Mouse (Mus musculus) frontal cortex, postnatal 14 days (tissue): Measurements from ENCODE around the gene Mocs3.

Source experiments
- DNase-seq, 2 experiments: peaks; one replicate each; pipeline ENCODE4 v3.0.0; 2022; ENCODE audit warnings: low spot score in 2 of 2

Gene Mocs3

DNA sequence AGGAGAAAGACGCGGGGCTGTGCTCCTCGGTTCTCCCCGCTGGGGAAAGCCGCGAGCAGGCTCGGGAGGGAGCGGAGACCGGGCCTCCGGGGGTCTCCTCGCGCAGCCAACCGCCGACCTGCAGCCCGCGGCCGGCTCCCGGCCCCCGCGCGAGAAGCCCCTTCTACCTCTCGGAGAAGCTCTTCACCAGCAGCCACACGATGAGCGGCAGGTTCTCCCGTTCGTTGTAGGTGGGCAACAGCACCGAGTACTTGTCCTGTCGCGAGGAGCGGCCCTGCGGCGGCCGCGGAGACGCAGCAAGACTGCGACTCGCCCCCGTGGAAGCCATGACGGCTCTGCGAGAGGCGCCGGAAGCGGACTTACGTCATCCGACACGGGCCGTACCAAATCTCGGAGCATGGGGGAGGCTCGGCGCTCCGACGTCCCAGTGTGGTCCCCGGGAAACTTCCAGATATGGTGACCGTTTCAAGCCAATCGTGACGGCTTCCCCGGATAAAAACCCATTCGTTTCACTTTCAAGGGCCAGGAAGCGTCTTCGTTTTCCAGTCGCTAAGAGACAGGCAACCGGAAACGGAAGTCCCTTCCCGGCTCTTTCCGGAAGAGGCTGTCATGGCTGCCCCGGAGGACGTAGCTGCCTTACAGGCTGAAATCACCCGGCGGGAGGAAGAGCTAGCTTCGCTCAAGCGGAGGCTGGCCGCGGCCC lies at the start of gene Mocs3, which contains the start of the genes Gm20716 and Dpm1:
TSS of gene Mocs3 (plus strand) at position 597 of the 703 bp plus-strand sequence.
TSS of gene Gm20716 (minus strand) at position 339 of the 703 bp plus-strand sequence.
TSS of gene Dpm1 (minus strand) at position 566 of the 703 bp plus-strand sequence.
- DNase-seq: peak; percentile 84 to 87

DNA sequence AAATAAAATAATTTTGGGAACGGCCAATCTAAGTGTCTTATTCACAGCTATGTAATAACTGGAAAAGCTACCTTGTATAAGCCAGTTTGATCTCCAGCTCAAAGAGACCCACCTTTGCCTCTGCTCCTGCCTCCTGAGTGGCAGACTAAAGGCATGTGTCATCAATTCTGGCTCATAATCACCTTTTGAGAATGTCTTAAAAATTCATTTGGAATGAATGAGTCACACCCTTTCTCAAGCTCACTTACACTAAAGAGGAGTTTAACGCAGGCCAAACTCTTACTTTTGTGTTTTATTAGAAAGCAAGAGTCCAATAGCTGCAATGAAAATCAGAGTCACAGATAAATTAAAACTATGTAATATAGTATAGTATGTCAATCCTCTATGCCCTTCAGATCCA lies 38.6 kb upstream of the Mocs3 start:
- DNase-seq: no peak

DNA sequence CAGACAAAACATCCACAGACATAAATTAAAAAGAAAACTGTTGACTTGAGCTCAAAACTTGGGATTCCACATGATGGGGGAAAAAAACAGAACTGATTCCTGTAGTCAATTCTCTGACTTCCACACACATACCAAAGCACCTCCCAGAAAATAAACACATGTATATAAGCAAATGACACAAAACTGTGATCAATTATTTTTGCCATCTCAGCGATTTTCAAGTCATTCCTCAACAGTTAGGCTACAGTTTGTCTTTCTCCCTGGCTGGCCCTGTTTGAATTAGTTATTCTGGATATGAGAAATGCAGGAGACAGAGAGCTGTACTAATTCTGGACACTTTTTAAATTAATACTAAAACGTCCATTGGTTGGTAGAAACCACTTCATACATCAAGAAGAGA lies 36.7 kb upstream of the Mocs3 start:
- no peak for DNase-seq

DNA sequence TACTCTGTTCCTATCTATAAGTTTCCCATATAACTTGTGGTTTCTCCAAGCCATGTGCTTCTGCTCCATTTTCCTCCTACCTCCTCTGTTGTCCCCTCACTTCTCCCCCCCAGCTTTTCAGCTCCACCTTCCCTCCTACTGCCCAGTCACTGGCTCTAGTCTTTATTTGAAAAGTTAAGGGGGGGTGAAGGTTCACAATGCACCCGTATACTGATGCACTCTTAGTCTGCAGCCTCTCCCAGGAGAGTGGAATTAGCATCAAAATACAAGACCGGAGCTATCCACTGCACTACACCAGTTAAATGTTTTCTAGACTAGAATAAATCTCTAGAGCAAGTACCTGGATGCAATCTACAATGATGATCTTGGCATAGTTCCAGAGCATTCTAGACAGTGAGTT lies 34.7 kb upstream of the Mocs3 start:
- no peak for DNase-seq

DNA sequence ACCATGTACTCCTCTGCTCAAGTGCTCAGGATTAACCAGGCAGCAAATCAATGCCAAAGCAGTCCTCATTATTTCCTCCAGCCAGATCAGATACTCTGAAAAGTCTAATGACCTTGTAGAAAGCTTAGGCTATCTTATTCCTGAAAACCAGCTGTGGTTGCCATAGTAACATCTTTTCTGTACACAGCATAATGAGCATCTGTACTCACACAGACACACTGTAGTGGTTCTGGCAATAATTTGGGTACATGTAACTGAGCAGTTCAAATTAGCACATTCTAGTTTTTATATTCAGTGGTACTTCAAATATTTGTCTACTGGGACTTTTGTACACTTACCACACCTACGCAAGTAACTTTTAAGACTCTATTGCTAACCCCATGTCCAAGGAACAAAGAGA lies 32.0 kb upstream of the Mocs3 start:
- DNase-seq: no peak

DNA sequence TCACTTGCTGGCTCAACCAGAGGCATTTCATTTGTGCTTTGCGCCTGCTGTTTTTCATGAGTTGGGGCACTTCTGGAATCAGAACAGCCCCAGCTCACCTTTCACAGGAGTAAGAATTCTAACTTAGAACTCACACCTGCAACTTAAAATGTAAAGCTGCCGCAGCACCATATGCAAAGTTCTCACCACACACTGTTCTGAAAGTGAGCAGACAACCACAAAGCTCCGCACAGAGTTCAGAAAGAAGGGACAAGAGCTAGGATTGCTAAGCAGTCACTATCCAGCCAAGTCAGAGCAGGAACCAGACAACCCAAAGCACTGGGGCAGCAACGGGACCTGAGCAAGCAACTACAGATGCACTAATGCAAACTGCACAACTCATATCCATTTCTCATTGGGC lies 30.9 kb upstream of the Mocs3 start:
- DNase-seq: no peak

DNA sequence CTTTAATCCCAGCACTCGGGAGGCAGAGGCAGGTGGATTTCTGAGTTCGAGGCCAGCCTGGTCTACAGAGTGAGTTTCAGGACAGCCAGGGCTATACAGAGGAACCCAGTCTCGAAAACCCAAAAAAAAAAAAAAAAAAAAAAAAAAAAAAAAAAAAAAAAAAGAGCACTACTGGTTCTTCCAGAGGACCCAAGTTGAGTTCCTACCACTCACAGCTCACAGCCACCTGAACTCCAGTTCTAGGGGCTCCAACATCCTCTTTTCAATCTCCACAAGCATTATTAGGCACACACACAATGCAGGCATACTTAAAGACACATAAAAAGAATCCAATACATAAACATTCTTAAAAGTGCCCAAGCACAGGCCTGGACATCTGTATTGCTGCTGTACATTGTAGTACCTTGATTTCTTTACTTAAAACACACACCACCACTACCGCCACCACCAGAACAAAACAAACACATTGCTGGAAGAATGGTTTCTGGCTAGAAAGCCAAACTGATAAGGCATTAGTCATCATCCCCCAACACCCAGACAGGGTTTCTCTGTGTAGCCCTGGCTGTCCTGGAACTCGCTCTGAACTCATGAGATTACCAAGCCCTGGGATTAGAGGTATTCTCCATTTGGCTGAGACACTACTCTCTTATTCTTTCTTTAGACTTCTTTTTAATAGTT lies 30.3 kb upstream of the Mocs3 start:
- DNase-seq: no peak

DNA sequence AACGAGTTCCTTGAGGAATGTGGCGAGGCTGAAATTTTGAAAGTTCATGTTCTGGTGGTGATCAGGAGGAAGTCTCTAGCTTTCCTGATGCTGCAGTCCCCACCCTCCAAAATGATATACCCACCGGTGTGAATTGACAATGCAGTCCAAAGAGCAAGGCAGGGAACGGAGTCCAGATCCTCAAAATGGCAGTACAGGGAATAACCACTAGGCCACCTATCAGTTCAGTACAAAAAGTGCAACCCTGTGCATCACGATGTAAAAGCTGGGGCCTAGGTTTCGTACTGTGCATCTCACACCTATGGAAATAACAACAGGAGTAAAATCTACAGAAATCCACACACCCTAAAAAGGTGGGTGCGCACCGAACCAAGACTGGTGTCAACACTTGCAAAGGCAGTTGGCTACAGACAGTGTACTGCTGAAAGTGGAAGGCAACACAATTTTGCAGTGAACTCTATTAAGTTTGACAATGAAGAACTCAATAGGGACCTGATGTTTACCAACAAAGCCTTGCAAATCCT lies 25.9 kb upstream of the Mocs3 start:
- DNase-seq: no peak

DNA sequence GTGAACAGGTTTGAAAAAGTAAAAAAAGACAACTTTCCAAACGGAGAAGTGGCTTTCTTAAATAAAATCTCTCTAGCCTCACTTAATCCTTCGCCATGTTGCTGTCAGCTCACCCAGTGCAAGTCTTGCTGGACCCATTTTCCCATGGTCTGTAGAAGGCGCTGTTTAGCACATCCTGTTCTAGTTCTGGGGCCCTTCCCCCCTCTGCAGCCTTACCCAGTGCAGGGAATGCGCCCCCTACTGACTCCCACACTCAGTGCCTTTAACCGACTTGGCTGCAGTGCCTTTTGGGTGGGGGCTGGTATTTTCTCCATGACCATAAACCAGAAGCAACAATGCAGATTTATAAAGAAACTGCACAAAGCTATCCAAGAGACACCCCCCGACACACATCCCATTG lies 25.2 kb upstream of the Mocs3 start:
- DNase-seq: peak; percentile 81 to 88

DNA sequence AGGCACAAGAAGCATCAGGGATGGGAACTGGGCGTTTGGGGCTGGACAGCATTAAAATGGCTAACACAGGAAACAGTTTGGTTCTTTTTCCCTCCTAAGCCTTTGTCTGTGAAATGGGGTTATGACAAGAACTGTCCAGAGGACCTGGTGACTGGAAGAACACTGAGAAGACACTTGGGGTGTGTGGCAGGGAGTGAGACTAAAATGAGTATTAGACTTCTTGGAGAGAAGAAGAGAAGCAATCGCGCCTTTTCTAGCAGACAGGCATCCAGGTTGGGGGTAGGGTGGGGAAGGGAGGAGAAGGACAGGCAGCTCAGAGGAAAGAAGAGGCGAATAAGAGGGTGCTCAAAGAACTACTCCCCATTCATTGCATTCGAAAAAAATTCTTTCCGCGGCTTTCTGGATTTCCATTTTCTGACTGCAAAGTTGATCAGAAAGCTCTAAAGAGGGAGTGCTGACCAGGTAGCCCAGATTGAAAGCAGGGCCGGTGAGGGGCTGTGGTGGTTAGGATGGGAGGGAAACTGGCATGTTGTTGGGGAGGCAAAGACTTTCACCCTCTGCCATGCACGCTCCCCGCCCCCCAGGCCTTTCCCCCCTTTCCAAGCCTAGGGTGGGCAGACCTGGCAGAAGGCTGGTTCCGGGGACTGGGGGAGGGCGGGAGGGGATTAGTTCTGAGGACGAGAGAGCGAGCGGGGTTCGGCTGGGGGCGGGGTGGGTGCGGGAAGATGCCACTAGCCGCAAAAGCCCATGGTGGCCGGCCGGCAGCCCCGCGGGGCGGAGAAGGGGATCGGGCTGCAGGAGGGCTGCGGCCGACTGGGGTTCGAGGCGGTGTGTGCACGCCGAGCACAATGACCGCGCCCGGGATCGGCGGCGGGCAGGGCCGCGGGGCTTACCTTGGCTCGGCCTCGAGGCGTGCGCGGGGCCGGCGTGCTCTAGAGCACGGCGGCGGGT lies 24.5 kb upstream of the Mocs3 start:
- peak in 1 of 2 experiments; percentile 22 for DNase-seq

DNA sequence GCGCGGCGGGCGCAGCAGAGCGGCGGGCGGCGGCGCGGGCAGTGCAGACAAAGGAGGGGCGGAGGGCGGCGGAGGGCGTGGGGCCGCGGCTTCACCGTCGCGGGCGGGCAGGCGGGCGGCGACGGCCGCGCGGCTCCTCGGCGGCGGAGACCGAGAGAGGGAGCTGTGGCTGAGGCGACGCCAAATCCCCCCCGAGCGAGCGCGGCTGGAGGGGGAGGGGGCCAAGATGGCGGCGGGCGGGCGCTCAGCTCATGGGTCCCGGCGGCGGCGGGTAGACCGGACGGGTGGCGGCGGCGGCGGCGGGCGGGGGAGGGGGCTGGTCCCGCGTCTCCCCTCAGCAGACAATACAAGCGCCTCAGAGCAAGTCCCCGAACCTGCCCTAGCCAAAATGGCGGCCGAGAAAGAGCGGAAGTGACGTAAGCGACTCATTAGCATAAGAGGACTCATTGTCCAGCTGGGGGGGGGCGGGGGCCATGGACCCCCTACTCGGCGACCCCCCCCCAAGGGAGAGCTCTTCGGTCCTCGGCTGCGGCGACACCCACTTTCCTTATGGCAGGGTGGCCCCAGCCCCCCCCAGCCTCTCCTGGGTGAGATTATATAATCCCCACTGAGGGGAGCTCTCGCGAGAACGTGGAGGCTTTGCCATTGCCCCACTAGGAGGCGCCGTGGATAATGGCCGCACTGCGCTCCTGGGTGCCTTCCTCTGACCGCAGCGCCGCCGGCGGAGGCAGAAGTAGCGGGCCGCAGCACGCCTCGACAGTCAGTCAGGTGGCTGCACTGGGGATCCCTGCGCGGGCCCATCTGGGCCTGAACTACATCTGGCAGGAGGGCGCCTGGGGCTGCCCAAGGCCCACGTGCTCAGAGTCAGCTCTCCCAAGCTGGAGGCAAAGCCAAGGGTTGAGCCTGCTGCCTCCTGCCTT lies 23.4 kb upstream of the Mocs3 start, which contains the start of gene Adnp:
TSS of gene Adnp (minus strand) at position 388 of the 920 bp plus-strand sequence.
- peak; percentile 91 to 96 for DNase-seq

DNA sequence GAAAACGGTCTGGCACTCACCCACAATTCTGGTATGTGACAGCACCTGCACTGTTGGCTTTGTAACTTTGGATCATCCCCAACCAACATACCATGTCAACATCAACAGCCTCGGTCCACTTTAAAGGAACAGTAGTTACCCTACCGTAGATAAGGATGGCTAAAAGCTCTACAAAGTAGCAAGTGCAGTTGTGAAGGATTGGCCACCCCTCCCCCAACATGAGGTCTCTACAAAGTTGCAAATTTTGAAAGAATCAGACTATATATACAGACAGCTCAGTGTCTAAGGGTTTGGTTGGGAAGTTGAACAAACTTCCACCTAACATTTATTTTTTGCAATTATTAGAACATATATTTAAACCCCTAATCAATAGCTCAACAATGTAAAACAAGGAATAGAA lies 22.5 kb upstream of the Mocs3 start:
- no peak for DNase-seq

DNA sequence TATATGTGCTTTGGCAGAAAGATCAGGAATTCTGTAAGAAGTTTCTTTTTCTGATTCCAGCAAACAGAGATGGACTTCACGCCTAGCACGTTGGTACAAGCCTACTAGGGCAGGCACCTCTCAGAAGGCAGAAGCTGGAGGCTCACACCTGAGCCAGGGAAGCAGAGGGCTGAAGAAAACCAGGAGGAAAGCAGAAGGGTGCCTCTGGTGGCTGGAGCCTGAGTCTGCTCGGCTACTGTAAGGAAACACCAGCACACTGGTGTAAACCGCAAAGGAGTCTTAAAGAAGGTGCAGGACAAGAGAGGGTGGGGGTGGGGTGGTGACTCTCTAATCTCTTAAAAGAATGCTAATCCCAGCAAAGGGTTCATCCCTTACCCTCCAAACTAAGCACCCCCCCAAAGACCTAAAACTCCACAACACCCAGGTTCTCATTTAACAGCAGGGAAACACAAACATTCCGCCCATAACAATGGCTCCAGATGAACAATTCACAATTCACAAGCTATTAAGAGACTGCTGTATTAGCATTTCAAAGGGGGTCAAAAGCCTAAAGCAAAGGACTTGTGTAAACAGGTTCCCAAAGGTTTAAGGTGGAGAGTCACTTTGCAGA lies 16.5 kb upstream of the Mocs3 start:
- no peak for DNase-seq

DNA sequence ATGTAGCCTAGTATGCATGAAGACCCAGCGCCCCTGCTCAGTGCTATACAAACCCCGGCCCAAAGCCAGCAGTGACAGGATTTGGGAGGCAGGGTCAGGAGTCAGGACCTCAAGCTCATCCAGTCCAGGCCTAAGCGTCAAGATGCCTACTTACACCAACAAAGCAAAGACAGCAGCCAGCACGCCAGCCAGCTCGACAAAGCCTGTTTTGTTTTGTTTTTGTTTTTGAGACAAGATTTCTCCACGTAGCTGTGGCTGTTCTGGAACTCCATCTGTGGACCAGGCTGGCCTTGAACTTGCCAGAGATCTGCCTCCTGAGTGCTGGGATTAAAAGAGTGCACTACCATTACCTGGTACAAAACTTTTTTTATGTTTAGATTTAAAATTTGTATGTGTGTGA lies 7.1 kb upstream of the Mocs3 start:
- DNase-seq: no peak

DNA sequence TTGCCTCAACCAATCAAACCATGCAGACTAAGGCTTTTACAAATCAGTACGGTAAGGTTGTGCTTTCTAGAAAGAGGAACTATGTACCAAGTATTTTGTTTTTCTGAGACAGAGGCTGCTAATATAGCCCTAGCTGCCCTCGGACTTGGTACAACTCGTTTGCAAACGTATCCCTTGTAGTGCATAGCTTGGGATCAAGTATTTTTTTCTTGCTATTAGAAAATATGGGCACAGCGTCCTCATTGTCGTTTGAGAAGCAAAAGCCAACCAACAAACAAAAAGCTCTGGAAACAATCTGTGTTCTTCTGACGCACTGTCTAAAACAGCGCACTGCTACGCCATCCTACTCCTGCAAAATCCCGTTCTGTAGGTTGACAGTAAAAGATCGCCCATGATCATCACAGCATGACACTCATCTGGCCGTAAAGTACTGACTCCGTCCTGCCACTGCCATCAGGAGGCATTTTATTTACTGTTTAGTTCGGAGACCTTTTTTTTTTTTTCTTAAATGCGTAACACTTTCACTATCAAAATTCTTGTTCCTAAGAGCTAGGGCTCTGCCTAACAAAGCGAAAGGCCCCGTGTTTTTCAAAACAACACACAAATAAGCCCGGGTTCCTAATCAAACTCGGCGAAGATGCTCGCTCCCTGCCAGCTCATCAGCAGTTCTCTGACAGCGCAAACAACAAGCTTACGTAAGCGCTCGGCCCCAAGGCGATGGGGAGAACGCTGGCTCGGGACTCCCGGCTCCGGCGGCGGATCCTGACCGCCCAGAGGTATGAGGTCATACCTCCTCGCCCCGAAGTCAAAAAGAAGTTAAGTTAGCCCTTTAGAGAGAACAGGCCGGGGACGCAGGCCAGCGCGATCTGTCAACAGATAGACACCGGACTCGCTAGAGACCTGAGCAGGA lies 1.1 kb upstream of the Mocs3 start:
- DNase-seq: peak in 1 of 2 experiments; percentile 30

DNA sequence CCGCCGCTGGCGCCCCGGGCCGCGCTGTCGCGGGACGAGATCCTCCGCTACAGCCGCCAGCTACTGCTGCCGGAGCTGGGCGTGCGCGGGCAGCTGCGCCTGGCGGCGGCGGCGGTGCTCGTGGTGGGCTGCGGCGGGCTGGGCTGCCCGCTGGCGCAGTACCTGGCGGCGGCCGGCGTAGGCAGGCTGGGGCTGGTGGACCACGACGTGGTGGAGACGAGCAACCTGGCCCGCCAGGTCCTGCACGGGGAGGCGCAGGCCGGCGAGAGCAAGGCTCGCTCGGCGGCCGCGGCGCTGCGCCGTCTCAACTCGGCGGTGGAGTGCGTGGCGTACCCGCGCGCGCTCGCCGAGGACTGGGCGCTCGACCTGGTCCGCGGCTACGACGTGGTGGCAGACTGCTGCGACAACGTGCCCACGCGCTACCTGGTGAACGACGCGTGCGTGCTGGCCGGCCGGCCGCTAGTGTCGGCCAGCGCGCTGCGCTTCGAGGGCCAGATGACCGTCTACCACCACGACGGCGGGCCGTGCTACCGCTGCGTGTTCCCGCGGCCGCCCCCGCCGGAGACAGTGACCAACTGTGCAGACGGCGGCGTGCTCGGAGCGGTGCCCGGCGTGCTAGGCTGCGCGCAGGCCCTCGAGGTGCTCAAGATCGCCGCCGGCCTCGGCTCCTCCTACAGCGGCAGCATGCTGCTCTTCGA lies 500 bp downstream of the Mocs3 start:
- no peak for DNase-seq

DNA sequence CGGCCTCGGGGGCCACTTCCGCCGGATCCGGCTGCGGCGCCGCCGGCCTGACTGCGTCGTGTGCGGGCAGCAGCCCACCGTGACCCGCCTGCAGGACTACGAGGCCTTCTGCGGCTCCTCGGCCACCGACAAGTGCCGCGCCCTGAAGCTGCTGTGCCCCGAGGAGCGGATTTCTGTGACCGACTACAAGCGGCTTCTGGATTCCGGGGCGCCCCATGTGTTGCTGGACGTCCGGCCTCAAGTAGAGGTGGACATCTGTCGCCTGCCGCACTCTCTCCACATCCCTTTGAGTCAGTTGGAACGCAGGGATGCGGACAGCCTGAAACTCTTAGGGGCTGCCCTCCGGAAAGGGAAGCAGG lies 1.0 kb downstream of the Mocs3 start:
- no peak for DNase-seq

DNA sequence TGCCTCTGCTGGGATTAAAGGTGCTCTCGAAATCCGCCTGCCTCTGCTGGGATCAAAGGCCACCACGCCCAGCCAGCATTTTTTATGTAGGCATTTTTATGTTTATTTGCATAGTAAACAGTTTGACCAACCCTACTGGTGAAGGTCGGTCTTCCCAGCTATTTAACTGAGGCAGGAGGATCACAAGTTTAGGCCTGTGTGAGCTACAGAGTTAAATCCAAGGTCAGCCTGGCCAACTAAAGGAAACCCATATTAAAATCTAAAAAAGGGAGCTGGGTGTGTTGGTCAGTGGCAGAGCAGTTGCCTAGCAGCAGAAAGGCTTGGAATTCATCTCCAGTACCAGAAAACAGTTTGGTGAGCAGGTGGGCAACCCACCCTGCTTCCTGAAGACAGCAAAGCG lies 2.9 kb downstream of the Mocs3 start:
- DNase-seq: no peak

DNA sequence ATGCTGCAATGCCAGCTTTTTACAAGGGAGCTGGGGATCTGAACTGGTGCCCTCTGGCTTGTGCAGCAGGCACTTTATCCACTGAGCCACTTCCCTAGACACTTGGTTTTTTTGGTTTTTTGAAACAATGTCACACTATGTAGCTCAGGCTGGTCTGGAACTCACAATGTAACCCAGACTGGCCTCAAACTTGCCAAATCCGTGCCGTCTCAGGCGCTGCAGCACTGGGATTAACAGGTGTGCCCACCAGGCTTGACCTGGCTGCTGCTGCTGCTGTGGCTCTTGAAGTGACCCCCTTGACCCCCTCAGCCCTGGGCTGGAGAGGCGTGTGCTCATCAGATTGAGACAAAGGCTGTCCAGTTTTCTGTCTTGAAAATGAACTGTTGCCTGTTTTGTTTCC lies 7.9 kb downstream of the Mocs3 start:
- no peak for DNase-seq
